Mouse (Mus musculus): ENCODE data around the gene Hoxd11.

The Hoxd11 gene

DNA sequence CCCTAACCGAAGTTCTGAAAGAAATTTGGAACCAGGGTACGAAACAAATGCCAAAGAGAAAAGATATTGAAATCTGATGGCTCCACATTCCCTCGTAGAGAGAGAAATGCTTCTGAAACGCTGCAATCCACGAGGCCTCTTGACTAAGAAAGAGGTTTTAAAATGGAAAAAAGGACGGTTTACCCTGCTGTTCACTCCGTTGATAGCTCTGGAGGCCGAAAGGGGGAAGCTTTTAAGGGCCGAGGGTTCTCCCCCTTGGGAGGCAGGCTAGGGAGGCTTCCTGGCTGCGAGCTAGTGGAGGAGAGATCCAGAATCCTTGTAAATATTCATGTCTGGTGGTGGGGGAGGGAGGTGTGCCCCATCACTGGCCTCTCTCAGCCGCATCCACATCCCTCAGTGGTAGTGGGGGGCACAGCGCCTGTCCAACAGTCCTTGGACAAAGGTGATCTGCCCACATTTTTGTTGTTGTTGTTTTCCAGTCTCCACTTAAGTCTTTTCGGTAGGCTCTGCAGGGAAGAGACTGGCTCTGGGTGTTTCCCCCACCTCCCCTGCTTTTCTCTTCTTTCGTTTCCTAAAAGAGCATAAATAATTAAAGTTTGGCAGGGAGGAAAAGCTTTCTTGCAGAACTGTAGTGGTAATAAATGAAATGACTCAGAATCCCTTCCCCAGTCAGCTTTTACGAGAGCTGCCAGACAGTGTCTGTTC lies at the start of gene Hoxd11:
Gene Hoxd11 (plus strand): TSS at position 667 of the 705 bp plus-strand sequence.
- DNase-seq, result no peak

DNA sequence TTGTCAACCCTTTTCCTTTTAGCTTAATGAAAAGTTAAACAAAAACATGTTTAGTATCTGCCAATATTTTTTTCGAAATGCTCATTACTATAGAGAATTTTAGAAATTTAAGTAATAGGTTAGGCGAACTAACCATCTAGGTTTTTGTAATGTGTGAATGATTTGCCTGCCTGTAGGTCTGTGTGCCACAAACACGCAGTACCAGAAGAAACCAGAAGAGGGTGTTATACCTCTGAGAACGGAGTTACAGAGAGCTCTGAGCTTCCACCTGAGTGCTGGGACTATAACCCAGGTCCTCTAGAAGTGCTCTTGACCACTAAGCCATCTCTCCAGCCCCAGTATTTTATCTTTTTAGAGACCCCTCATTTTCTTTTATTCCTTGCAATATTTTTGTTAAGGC lies 43.9 kb upstream of the Hoxd11 start:
- no peak for DNase-seq

DNA sequence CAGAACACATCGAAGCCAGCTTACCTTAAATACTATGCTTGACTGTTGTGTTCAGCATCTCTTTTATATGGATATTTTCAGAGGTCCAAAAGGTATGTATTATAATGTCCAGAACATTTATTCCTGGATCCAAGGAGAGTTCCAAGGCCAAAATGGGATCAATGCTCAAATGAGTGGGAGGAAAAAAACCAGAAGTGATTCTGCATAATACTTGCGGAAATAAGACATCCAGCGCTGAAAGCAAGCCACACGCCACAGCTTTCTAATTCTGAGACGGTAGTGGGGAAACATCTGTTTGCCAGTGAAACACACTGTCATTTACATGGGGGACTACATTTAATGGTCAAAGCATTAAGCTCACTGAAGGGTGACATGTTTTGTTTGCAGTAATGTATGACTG lies 36.9 kb upstream of the Hoxd11 start:
- DNase-seq, result no peak

DNA sequence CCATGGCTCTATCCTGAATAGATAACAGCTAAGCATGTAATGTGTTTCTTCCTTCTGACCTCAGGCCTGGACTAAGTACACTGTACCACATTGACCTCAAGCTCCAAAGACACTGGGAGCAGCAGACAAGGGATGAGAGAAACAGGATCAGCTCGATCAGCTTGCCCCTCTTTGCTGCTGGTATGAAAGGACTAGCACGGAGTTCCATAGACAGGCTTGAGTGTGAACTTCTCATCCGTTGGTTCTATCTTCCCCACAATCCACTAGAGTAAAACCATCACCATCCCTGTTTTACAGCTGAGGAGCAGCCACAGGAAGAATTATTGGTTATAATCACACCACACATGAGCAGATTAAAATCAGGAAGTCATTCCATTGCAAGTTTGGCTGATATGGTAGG lies 33.7 kb upstream of the Hoxd11 start:
- DNase-seq, result no peak

DNA sequence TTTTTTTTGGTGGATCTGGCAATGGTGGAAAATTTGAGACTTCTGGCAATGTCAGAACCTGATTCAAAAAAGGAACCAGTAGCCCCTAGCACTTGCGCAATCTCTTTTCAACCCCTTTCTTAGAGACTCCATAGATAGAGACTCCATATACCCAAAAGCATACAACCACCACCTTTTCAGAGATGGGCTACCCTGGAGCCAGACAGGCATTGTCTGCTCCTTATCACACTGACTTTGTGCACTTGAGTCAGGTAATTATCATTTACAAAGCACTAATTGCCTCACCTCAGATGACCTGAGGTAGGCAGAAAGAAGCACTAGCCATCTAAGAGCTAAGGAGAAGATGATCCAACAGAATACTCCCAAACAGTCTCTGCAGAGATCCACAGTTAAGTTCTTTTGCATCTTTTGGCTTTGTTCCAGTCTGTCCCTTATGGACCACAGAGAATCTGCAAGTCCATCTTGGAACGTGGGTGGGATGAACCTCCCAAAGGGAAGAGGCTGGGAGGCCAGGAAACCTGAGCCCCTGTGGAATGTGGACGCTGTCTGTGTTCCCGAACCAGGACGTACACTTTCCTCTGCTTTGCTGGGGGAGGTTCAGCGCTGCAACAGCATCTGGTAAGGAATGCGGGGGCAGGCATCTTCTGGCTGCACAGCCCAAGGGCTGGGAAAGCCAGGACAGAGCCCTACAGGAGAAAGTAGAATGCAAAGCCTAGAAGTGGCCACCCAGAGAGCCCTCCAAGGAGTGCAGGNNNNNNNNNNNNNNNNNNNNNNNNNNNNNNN lies 32.1 kb upstream of the Hoxd11 start:
- DNase-seq, result no peak

DNA sequence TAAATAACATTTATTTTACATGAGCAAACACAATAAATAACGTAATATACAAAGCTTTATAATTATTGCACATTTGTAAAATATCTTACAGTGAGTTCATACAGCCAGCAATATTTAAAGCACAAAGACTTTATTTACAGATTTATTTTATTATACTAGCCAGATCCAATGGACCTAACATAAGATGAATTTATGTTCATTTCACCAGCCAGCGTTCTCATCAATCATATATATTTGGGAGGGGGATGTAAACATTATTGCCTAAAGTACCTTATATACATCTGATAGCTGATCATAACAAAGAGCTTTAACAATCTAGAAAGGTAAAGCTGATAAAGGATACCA lies 26.4 kb upstream of the Hoxd11 start:
- DNase-seq, result no peak

DNA sequence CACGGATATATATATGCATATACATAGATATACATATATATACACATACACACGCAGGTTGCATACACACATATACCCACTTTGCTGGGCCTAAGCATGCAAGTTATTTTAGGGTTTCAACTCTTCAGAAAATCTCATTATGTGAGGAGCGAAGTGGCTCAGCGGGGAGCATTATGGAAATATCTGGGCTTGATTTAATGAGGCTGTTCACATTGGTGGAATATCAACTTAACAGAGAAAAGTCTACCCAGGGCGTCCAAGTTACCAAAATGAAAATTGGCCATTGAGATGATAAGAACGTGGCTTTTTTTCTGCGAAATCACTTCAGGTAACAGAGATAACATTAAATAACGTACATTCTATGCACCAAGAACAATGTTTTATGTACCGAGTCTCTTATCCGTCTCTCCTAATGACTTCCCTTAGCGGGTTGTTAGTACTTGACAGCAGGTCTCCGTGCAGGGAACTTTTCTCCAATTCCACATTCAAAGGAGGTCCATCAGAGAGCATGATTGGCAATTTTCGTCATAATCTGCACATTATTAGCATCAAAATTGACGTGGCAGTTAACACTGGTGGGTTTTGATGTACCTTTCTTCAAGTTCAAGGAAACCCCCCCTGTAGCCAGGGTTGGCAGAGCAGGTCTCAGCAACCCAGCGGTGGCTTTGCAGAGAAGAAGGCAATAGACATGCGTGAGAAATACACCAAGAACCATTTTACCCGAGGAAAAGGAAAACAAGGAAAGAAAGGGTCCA lies 25.4 kb upstream of the Hoxd11 start:
- DNase-seq, result no peak

DNA sequence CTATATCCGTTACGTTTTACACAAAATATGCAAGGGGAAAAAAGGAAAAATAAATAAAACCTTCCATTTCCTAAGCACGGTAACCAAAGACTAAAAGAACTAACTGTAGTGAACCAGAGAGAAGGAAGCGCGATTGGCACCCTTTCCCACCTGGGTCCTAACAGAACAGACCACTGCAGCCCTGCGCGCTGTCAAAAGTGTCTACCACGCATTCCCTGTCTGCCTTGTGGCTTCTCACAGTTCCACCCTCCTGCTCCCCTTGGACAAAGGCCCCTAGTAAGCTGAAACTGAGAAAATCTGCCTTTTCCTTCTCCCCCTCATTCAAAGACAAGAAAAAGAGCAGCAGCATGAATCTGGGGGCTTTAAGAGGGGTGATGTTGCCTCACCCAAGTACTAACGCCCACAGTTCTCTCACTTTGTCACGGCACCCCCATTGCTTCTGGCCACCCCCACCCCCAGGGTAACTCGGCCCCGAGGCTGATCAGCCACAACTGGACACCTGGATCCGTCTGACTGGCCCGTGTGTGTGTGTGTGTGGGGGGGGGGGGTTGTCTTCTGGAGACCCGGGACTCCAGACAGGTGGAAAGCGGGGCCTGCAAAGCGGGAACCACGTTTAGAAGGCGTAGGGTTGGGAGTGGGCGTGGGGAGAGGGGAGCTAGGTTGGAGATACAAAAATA lies 24.5 kb upstream of the Hoxd11 start:
- DNase-seq, result no peak

DNA sequence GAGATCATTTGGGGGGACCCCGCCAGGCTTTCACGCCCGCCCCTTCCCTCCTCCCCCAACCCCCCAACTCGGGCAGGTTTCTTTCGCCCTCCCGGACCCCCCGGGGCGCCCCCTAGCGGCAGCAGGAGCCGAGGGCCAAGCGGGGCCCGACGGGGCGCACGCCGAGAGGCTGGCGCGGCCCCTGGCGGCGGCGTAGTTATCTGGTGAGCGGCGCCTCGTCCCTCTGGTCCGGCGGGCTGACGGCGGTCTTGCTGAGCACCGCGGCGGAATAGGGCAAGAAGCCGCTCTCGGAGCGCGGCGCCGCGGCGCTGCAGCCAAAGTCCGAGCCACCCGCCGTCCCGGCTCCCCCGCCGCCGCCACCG lies 24.0 kb upstream of the Hoxd11 start:
- DNase-seq, result no peak

DNA sequence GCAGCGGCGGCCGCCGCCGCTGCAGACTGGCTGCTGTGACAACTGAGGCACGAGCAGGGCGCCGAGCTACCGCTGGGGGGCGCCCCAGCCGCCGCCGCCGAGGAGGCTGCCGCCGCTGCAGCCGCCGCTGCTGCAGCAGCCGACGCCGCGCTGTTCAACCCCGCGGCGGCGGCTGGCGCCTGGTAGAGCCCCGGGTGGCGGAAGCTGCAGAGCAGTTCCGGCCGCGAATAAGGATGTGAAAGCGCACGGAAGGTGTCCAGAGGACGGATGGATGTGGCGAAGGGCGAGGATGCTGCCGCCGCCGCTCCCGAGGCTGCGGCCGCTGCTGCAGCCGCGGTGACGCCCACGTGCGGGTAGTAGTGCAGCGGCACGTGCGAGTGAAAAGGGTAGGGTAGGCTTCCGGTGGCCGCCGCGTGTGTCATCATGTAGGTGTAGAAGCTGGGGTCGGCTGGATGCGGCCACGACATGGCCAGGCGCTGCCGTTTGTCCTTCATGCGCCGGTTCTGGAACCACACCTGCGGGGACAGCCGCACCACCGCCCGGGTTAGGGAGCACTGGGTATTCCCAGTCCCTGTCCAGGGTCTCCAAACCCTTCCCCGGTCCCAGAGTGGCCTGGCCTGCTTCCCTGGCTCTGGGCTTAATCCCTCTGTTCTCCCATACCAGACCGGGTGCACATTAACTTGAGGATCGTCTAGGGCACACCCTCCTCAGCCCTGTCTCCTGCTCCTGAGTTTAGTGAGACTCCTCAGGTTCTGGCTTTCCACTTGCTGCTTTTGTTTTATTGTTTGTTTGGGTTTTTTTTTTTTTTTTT lies 23.3 kb upstream of the Hoxd11 start:
- no peak for DNase-seq

DNA sequence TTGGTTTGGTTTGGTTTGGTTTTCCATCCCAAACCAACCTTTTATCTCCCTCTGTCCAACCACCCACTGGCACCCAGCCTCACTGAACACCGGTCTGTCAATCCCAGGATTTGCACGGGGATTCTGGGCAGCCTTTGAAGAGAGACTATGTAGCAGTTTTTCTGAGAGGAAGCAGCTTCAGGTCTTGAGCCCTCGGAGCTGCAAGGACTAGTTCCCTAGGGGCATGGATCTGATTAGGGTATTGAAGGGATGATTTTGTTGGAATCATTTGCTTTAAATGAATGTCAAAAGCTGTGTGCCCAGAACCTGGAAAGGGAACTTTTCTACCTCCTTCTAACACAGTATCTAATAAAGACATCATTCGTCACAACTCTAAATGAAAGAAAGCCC lies 22.7 kb upstream of the Hoxd11 start:
- no peak for DNase-seq

DNA sequence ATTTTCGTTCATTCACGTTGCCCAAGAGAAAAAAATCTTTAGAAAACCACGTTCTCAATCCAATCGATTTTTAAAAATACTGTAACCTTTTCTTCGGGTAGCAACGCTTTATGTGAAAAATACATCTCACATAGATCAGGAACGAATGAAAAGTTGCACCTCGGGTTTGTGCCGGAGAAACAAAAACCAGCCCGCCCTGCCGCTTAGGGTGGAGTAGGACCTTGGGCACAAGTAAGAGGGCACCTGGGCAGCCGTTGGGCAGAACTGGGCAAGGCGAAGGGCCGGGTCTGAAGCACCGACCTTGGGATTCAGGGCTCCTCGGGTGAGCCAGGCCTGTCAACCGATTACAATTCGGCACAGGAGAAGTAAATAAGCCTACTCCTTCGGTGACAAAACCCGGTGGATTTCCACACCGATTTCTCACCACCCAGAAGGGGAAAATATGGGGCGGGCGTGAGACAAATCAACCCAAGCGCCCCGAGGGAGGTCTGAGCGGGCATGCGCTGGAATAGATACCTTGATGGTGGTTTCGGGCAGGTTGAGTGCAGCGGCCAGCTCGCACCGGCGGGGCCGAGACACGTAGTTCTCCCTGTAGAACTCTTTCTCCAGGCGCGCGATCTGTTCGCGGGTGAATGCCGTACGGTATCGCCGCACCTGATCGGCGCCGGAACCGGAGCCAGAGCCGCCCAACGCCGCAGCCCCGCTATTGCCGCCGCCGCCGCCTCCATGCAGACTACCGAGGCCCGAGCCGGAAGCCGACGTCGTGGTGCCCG lies 21.9 kb upstream of the Hoxd11 start:
- no peak for DNase-seq

DNA sequence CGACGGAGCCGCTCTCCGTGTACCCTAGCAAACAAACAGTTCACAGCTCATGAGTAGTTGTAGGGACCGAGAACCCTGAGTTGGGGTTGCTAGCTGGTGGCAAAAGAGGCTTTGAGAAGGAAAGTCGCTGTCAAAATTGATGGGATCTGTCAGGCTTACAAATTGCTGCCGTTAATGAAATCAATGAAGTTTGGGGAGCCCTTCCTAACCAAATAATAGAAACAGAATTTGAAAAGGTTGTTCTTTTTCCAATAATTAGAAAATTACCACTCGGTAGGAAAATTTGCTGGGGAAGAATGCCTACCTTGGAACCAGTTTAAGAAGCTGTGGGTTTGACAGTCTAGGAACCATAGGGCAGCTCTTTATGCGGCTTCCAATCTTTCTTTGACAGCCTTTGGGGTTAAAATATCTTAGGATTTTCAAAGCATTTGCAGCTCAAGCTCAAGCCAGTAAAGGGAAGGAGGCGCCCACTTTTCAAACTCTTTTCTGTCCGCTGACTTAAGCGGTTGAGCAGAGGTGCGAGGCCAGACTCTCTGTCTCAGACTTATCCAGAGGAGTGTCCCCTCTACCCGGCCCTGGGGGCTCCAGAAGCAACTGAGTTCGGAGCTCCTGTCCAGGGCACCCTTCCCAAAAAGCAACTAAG lies 21.2 kb upstream of the Hoxd11 start:
- DNase-seq, result no peak

DNA sequence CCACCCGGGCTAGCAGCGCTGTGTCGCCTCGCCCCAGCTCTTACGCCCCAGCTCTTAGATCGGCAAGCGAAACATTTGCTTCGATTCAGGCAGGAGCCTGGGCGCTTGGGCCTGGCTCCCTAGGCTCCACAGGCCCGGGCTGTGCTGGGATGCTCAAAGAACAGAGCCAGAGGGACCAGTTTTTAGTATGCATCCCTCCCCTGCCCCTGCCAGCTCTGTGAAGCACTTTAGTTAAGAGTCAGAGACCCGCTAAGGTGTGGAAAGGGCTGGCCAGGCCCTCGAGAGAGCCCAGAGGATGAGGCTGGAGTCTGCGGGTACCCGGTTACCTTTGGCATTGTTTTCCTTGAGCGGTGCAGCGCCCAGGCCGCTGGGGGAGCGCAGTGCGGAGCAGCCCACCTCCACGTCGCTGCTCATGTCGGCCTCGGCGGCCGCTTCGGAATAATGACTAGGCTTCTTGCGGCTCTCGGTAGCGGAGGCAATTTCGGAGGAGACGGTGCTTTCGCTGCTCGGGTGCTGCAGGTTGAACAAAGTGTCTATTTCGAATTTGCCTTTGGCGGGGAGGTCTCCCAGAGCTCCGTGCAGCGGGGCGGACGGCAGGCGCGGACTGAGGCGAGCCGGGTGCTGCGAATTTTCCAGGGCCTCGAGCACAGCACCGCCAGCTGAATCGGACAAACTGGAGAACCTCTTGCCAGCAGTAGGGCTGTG lies 20.5 kb upstream of the Hoxd11 start:
- DNase-seq, result no peak

DNA sequence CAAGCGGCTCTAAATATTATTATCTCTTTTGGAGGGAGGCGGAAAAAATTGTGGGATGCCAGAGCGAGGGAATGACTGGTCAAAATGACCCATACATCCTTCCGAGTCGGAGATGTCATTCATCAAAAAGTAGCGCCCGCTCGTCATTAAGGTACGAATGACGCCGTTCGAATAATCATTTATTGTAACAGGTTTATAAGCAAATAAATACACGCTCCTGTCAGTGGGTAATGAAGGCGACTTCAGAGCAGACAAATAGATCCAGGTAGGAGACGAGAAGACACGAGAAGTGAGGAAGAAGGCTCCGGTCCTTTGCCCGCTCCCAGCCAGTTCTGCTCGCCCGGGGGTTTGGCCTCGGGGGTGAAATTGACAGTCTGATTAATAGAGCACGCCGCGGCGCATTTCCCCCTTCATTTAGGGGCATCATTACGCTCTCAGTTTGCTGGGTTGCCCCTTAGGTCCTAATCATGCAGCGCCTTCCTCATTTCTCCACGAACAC lies 19.8 kb upstream of the Hoxd11 start, which contains the start of gene Evx2:
Gene Evx2 (minus strand): TSS at position 51 of the 499 bp plus-strand sequence.
- DNase-seq, result no peak

DNA sequence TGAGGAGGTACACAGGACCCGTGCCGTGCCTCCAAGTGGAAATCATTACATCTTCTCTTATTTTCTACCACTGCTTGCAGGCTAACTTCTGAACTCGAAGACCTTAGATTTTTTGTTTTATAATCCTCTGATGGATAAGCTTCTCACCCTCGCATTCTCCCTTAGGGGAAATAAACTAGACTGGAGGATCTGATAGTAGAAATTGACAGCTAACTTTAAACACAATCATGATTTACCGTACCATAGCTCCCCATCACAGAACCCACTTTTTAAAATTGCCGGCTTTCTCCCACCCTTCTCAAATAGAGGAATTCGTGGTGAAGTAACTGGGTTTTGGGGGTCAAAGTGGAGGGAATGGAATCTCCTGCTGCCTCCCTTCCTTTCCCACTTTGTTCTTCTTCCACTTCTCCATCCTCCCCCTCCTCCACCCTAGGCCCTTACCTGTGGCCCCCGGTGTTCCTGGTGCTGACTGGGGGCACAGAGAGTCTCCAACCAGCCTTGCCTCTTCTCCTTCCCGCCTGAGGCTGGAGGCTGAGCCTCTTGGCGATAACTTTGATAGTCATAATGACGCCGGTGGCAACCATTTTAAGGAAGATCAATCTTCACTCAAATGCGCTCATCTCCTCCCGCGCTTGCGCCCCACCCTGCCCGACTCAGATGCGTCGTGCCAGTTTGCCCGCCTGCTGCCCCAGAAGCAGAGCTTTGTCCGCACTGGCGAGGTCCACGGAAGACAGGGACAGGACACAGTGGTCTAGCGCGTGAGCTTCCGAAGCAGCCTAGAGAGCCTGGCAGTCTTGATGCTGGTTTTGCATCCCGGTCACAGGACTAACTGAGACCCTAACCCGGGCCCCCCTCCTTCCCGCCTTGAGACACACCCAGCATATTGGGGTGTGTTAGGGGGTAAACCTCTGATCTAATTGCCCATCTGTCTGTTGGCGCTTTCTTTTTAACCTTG lies 18.7 kb upstream of the Hoxd11 start:
- DNase-seq, result no peak

DNA sequence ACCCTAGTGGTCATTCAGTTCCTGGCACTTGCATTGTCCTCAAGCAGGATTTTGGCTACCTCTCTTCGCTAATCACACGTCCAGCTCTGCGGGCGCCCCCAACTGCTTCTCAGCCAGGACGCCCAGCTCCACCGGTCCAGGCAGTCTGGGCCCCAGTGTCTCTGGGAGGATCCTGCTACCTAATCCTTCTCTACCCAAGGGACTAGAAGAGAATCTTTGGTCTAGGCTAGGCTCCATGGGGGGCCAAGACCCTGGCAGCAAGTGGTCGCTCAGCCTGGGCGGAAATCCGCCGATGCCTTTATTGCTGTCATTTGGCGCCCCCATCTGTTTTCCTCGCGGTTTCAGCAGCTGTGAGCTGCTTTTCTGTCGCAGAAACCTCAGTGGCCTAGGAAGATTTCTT lies 17.7 kb upstream of the Hoxd11 start:
- no peak for DNase-seq

DNA sequence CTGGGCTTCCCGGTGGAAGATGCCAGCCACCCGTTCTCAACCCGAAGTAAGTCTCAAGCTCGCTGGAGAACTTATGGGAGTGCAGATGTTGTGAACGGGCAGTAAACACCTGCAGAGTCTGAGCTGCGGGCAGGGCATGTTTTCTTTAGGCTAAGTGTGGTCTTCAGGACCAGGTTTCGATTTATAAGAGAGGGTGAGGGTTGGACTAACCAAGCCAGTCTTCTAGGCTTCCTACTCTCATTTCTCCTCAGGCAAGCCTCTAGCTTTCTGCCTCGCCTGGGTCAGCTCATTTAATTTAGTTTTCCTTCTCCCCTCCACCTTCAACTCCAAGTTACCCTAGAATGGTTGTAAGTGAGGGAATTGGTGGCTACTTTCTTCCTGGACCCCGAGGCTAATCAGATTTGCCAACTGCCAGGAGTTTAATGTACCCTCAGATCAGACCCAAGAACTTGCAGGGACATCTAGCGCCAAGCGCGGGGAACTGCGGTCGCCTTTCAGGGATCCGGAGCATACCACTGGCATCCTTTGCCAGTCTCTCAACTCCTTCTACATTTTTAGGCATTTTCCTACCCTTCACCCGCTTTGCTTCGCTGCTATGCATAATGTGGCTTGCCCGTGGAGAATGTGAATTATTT lies 15.9 kb upstream of the Hoxd11 start:
- DNase-seq, result peak; percentile 72

DNA sequence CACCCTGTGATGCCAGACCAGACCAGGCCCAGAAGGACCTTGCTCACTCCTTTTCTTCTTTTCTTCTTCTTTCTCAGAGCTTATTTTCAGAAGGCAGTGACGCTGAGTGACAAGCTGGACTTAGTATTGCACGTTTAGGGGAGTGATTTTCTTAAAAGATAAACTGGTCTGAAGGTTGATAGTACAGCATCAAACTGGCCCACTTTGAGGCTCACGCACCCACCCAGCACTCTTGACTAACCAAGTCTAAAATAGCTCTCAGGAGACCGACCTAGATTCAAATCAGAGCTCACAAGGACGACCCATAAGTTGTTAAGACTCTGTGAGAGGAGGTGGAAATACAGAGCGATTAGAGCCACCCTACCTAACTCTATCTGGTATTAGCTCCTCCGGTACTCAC lies 12.9 kb upstream of the Hoxd11 start:
- no peak for DNase-seq

Data from kidney, adult 9 months (tissue).